Mouse (Mus musculus) G1E (cell line): ENCODE results near the gene Gpr183.

Experiments
- CTCF ChIP-seq: IDR thresholded peaks from 2 replicates; pipeline ENCODE4 v1.5.1; 2012; ENCODE audit warnings: low read depth, low read length, inconsistent platforms, mixed read lengths
- GATA1 ChIP-seq: IDR thresholded peaks from 2 replicates; pipeline ENCODE4 v1.6.1; 2012; ENCODE audit warnings: borderline replicate concordance, low read length, inconsistent platforms, mixed read lengths
- GATA2 ChIP-seq: IDR thresholded peaks from 2 replicates; pipeline ENCODE4 v1.6.1; 2012; ENCODE audit warnings: low read depth, low read length, inconsistent platforms, borderline replicate concordance
- TAL1 ChIP-seq: conservative IDR thresholded peaks from 2 replicates; pipeline ENCODE4 v1.6.1; 2012; ENCODE audit warnings: low read depth, low read length, inconsistent platforms, mixed read lengths

DNA sequence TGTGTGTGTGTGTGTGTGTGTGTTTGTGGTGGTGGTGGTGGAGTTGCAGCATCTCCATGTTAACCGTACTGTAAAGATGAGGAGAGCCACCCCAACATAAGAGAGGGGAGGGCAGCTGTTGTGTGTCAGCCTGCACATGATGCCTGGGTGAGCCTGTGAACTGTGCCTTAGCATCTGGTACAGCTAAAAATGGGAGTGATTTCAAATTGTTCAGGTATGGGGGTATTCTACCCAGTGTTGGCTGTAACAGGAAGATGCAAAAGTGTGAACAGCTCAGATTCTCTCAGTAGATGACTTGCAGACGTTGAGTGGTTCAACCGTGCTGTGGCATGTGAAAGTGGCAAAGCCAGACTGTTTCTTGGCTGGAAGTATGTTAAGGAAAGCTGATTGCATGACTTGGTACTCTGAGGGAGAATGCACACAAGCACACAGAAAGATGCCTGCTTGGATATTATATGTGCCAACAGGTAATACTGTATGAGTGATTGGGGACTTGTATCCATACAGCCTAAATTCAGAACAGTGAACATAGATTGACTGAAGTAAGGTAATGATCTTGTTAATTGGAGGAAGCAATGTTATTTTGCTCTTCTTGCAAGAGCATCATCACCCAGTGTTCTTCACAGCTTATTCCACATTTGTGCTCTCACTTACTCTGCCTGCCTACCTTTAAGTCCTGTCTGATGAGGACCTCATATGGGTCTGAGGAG is 6.8 kb downstream of the Gpr183 start:
- TF ChIP-seq TAL1 (no peak), CTCF (no peak), GATA2 (no peak), GATA1 (no peak)
